Mouse (Mus musculus): Measurements from ENCODE around the gene Irgc1.
A peak's percentile ranks its signal among the peaks of the same experiment; 100 is the strongest.

Gene Irgc1

DNA sequence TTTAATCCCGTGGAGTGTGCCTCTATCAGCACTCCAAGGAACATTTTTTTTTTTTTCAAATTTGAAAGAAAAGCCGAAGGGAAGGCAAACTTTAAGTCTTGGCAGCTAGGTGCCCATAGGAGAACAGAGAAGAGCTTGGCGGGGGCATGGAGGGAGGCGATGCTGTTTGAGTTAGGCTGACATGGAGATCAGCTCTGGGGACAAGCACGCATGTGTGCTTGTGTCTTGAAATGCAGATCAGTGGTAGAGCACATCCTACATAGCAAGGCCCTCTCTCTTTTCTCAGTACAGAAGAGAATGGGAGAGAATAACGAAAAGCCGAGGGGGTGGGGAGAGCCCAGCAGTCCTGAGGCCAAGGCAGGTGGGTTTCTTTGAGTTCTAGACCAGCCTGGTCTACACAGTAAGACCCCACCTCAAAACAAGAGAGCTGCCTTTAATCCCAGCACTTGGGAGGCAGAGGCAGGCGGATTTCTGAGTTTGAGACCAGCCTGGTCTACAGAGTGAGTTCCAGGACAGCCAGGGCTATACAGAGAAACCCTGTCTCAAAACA, 53.7 kb downstream of the Irgc1 start:
- no peak for DNase-seq

DNA sequence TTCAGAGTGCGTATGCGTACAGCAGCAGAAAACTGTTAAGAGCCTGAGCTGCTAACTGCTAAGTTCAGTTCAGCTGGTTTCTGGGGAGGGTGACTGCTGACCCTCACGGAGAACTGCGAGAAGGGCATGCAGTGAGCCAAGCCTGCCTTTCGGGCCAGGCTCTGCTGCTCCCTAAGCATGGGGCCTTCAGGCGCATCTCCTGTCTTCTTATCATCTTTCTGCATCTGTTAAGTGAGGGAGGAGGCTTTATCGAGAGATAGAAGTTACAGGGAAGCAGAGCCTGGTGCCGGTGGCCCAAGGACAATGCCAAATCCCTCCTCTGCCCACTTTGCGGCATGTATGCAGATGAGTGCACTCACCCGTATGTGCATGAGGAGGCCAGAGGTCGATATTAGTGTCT, 55.3 kb downstream of the Irgc1 start:
- no peak for DNase-seq

DNA sequence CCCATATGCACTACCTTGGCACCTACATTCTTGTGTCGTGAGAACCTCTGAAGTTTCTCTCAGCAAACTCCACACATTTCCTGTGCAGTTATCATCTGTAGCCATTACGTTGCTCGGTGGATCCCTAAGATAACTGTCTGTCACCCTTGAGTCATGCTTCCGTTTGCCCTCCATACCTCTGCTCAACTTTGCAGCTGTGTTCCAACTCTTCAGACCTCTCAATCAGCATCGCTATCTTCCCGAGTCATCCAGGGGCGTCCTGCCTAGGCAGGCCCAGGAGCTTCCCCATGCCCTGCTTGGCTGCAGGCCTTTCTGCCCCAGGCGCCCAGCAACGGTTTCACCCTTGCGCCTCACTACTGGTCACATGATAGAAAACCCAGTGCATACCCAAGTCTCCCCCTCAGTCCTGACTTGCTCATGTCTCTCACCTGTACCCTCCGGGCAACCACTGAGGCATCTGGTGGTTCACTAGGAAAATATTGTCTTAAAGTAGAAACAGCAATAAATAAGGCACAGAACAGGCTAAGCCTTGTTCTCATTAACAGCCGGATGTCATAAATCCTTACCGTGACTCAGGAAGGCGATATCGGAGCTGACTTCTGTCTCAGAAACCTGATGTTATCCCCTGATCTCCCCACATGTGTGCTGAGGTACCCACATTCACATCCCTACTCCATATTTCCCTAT, 57.5 kb downstream of the Irgc1 start:
- DNase-seq, result peak; percentile 40

DNA sequence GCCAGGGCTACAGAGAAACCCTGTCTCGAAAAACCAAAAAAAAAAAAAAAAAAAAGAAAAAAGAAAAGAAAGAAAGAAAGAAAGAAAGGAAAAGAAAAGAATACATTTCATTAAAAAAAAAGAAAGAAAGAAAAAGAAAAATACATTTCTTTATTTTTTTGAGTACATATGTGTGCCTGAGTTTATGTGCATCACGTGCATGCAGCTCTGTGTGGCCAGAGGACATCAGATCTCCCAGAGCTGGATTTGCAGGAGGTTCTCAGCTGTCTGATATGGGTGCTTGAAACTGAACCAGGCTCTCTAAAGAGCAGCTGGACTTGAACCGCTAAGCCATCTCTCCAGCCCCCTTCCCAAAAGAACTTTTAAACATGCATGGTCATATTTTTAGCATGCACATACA, 58.0 kb downstream of the Irgc1 start:
- no peak for DNase-seq

DNA sequence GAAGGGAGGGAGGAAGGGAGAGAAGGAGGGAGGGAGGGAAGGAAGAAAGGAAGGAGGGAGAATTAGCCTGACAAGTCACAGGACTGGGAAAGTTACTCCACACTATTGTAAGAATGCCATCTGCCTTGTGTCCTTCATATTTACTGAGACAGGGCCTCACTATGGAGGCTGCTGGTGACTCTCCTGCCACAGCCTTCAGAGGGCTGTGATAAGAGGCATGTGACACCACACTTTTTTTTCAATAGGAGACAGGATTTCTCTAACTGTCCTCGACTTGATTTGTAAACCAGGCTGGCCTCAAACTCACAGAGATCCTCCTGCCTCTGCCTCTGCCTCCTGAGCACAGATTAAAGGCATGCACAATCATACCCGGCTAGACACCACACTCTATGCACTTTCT, 60.4 kb downstream of the Irgc1 start:
- DNase-seq, result no peak

DNA sequence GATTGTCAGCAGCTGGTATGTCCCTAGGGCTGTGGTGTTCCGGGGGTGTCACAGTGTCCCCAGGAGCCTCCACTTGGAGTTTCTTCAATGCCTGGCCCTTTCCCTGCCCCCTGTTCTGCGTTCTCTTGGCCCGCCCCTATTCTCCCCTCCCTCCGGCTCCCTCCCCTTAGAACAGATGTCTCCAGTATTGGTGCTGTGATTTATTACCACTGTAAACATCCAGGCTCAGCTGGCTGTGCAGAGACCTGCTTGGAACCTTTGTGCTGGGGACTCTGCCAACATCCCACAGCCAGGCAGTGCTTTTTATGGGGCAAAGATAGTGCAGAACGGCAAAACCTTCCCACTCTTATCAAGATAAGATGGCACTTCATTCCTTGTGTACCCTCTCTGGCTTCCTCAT, 61.0 kb downstream of the Irgc1 start:
- DNase-seq, result peak; percentile 75

DNA sequence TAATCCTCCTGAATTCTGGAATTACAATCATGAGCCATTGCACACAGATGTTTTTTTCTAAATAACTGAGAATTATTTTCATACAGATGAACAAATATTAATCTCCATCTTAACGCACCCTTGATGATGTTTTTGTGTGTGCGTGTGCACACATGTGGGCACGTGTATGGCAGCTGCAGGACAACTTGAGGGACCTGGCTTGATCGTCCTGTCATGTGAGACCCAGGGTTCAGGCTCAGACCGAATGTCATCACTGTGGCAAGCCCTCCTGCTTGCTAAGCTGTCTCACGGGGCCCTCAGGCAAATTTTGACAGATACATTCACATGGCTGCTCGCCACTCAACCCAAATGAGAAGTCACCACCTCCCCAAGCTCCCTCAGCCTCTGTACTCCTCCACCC, 61.6 kb downstream of the Irgc1 start:
- DNase-seq, result no peak

DNA sequence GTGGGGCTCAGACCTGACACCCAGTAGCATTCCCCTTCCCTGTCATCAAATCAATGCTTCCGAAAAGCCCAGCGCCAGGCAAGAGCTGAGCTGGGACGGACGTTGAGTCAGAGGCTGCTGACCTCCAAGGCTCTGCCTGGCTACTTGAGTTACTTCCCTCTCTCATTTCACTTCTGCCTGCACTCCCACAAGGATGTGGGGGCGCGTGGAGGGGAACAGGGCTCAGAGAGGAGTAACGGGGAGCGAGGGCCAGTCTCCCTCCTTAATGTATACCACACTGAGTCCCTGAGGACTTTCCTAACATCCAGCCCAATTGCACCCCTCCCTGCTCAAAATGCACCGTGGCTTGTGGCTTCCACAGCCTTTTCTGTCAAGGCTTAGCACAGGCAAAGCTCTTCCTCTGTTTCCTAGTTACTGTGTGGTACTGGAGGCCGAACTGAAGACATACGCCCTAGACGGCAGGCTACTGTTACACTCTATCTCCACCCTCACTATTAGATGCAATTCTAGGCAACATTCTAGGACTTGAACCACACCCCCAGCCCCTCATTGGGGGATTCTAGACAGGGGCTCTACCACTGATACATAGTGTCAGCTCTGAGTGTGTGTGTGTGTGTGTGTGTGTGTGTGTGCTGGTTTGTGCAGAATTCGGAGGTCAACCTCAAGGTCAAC, 62.4 kb downstream of the Irgc1 start:
- DNase-seq, result no peak

DNA sequence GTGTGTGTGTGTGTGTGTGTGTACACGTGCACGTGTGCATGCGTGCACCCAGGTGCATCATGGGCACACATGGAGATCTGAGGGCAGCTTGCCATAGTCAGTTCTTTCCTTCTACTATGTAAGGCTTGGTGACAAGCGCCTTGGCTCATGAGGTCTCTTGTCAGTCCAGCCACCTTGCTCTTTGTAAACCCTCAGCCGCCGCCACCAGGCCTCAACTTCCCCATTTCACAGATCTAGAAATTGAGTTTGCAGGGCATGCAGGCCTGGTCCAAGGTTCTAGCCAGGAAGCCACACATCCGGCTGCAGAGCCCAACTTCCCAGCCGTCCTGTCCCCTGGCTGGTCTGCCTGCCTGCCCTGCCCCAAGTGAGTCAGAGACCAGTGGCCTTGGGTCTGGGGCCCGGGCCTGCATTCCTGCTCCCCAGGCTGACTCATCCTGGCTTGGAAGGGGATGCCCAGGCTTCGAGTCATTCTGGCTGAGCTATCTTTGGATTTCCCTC, 65.0 kb downstream of the Irgc1 start:
- DNase-seq, result no peak

DNA sequence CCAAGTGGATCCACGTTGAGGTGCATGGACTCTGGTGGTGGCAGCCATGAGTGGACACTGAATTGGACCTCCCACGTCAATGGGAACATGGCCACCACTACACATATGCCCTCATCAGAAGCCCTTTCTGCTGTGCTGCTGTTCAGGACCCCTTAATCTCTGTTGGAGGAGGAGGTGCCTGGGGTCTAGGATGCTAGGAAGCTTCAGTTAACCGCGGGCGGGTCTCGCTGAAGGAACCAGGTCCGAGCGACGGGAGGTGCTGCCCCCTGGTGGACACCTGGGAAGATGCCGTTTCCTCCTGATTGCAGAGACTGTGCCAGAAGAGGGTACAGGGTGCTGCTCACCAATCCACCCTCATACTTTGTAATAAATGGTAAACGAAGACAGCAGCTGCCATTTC, 67.3 kb downstream of the Irgc1 start:
- peak; percentile 83 for DNase-seq

DNA sequence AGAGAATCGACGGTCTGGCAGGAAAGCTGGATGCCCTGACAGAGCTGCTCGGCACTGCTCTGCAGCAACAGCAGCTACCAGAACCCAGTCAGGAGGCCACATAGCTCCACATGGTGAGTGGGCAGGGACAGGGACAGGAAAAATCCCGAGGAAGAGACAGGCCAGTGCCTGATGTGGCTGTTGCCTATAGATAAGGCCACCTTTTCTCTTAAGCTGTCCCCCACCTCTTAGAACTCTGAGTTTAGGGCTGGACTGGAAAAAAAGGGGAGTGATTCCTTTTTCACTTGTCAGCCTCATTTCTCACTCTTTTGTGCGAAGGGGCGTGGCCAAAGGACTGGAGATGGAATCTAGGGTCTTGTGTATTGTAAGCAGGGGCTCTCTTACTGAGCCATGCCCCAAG, 68.0 kb downstream of the Irgc1 start:
- DNase-seq, result no peak

DNA sequence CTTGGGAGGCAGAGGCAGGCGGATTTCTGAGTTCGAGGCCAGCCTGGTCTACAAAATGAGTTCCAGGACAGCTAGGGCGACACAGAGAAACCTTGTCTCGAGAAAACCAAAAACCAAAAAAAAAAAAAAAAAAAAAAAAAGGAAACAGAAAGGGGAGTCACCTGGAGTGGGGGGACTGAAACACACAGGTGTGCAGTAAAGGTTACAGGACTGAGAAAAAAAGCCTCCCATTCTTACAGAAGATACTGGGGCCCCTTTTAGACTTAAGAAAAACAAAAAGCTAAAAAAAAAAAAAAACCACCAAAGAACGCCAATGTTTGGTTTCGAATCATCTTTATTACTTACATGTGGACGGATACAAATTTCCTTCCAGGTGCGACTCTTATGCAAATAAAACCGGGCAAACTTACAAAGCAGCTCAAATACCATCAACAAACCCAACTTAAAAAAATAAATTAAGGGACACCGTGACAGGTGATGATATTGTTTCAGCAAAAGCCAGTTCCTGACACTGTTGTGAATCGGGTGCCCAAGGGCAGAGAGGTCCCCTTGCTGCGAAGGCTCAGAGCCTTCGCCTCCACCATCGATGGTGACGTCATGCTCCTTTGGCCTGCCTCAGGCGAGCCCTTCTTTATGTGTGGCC, 69.2 kb downstream of the Irgc1 start:
- DNase-seq, result no peak
